Mouse (Mus musculus) liver, embryonic 14.5 days (tissue): ENCODE data around the gene Fam83b.

Source experiments
- CTCF ChIP-seq: IDR thresholded peaks from 2 replicates; pipeline ENCODE4 v1.5.1; 2016; ENCODE audit warnings: antibody characterized with exemption, low read depth, control low read depth
- EP300 ChIP-seq: IDR thresholded peaks from 2 replicates; pipeline ENCODE4 v1.6.1; 2016; ENCODE audit warnings: antibody characterized with exemption, low read depth

DNA sequence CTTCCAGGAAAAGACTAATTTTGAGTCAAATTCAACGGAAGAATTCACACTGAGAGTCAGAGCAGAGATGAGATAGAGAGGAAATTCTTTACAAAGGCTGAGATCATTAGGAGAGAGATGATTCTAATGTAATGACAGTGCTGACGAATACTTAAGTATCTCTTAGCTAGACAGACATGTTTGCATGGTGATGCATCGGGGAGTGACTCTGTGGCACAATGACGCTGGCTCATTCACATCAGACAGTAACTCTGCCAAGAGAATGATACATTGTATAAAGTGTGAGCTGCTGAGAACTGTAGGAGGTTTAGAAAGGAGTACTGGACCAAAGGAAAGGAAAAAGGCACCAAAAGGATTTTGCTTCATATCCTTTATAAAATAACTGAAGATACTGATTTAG is 26.2 kb downstream of the Fam83b start:
- TF ChIP-seq CTCF (no peak), EP300 (no peak)
